Mouse (Mus musculus) cerebellum, adult 2 months (tissue): ENCODE measurements around the gene Rassf8.

Experiments
- CTCF ChIP-seq: fragments of 200-500 bp; IDR thresholded peaks from 2 replicates; pipeline ENCODE4 v1.5.1; 2011; ENCODE audit warnings: low read depth, mild to moderate bottlenecking, control low read depth, low read length, moderate library complexity, borderline replicate concordance; ENCODE audit not compliant: insufficient read depth
- POLR2A ChIP-seq: fragments of 200-500 bp; IDR thresholded peaks from 2 replicates; pipeline ENCODE4 v1.6.1; 2011; ENCODE audit warnings: low read length, control low read depth, borderline replicate concordance; ENCODE audit not compliant: insufficient read depth

DNA sequence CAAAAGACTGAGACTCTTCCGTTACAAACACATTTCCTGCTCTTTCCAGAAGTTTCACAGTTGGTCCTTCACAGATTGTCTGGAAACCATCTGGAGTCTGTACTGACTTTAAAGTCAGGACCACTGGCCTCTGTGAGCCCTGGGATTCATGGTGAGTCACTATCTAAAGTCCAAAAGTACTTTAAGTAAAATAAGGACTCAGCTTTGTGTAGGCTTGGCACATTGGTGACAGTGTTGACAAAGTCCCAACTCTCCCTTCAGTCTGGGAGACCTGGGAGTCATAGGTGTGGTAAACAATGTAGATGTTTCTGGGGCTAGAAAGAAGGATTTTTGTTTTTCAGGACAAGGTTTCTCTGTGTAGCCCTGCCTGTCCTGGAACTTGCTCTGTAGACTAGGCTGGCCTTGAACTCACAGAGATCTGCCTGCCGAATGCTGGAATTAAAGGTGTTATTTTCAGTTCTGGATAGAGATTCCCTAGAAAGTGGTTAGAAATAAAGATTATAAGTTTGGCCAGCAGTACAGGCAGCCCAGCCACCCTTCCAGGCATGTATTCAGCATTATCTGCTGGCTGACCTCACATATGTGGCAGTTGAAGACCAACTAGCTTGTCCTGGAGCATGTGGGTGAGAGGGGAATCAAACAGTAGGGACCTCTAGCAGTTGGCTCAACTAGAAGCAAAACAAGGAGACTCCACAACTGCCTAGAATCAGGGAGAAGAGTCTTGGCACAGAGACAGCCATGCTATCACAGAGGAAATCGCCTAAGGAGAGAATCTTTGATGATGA is 14.8 kb downstream of the Rassf8 start:
- TF ChIP-seq POLR2A: no peak
- TF ChIP-seq CTCF: no peak
